Mouse (Mus musculus) CD4-positive, CD25-positive, alpha-beta regulatory T cell, adult 2 months (primary cell): Measurements from ENCODE around the gene Mrpl23.

Experiments used
- DNase-seq: peaks from one replicate; pipeline ENCODE4 v3.0.0-alpha.2; 2012; ENCODE audit warnings: low read depth, low spot score

Gene Mrpl23

GRCm38 (mm10) chr7:142572992-142573391 is 40.5 kb downstream of the Mrpl23 start:
- DNase-seq, result no peak

- DNase-seq, result no peak
These were observed 41.7 kb downstream of the Mrpl23 start for GRCm38 (mm10) chr7:142574155-142574660.

GRCm38 (mm10) chr7:142574826-142575351 is 42.4 kb downstream of the Mrpl23 start:
- DNase-seq, result no peak

- DNase-seq, result no peak
These were observed 43.0 kb downstream of the Mrpl23 start for GRCm38 (mm10) chr7:142575491-142575890.

GRCm38 (mm10) chr7:142575971-142576370 is 43.5 kb downstream of the Mrpl23 start:
- no peak for DNase-seq

- no peak for DNase-seq
These were observed 44.2 kb downstream of the Mrpl23 start for GRCm38 (mm10) chr7:142576472-142577326.

GRCm38 (mm10) chr7:142577806-142578423 is 45.4 kb downstream of the Mrpl23 start:
- DNase-seq, result no peak

- DNase-seq, result no peak
These were observed 46.6 kb downstream of the Mrpl23 start for GRCm38 (mm10) chr7:142579069-142579468.

- DNase-seq, result peak; percentile 66
These were observed 47.8 kb downstream of the Mrpl23 start for GRCm38 (mm10) chr7:142580121-142580879.

GRCm38 (mm10) chr7:142581186-142581585 is 48.7 kb downstream of the Mrpl23 start:
- no peak for DNase-seq

GRCm38 (mm10) chr7:142581656-142582228 is 49.3 kb downstream of the Mrpl23 start:
- peak; percentile 40 for DNase-seq

- DNase-seq, result no peak
These were observed 52.4 kb downstream of the Mrpl23 start for GRCm38 (mm10) chr7:142584882-142585281.

- no peak for DNase-seq
These were observed 53.4 kb downstream of the Mrpl23 start for GRCm38 (mm10) chr7:142585890-142586289.

- no peak for DNase-seq
These were observed 55.9 kb downstream of the Mrpl23 start for GRCm38 (mm10) chr7:142588282-142588941.
